Mouse (Mus musculus) thymus, adult 2 months (tissue): ENCODE measurements around the gene Pms1.

Experiments
- CTCF ChIP-seq: fragments of 200-500 bp; IDR thresholded peaks from 2 replicates; pipeline ENCODE4 v1.5.1; 2012; ENCODE audit warnings: mild to moderate bottlenecking, control low read depth, low read length, moderate library complexity, borderline replicate concordance; ENCODE audit not compliant: control insufficient read depth, poor library complexity, insufficient read depth; ENCODE audit errors: extremely low read depth
- POLR2A ChIP-seq: fragments of 200-500 bp; IDR thresholded peaks from 2 replicates; pipeline ENCODE4 v1.6.1; 2012; ENCODE audit warnings: mild to moderate bottlenecking, low read length, control low read depth, moderate library complexity; ENCODE audit not compliant: control insufficient read depth, poor library complexity, insufficient read depth; ENCODE audit errors: extremely low read depth

DNA sequence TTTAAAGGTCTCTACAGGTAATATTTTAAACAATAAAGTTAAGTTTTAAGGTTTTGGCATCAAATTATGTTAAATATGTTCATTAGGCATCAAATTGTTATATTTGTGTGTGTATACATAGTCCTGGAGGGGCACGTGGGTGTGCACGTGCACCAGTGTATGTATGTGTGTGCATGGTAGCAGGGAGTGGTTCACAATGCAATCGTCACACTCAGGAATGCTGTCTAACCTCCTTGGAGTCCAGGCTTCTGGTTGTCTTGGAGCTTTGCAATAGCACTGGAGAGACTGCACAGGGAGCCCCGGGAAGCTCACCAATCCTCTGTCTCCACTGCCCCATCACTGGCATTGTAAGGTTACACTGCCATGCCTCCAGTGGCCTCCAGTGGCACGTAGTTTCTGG lies 26.4 kb upstream of the Pms1 start:
- TF ChIP-seq CTCF, result no peak
- no peak for TF ChIP-seq POLR2A
